ENCODE assay signal across 10 mouse cellular contexts in the genomic region with DNA sequence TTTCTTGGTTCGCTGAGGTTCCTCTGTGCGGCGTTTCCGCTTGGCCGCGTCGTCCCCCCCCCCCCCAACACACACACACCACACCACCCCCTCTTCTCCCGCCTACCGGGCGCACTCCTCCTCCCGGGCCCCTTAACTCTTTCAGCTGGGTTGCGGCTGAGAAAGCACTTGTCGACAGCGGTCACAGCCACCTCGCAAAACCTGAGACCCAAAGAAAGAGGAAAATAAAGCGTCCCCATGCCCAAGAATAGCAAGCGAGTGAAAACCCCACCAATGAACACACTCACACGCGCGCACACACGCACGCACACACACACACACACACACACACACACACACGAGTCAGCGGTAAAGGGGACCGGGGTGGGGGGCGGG. TPM values are rescaled to one million over a fixed set of nuclear protein-coding genes. Genes with fewer than 3 reads are reported as not detected.
A peak's percentile ranks its signal among the peaks of the same experiment; 100 is the strongest.
DNase-seq lines count a peak whose midpoint lies in the region; ATAC-seq and TF ChIP-seq lines count a peak whose summit lies in the region.
"Had no signal": no experiment of that assay in that cellular context is flagged by ENCODE, and none has a peak within 500 bp of the region (broad histone marks: within the 10 kb centered on the region; RNA-seq: fewer than 3 reads in every experiment).

No protein-coding gene starts in this region.

- peak; percentile 31; the same call in 1 of the 2 replicates for ATAC-seq in neural tube, embryonic 11.5 days (ENCODE audit: insufficient read depth, low FRiP score, low TSS enrichment)
- peak; percentile 35; the same call in 1 of the 2 replicates for ATAC-seq in midbrain, postnatal 0 days (ENCODE audit: low FRiP score)

- peak overlapping the region; percentile 71 for H3K4me2 ChIP-seq in neural tube, embryonic 11.5 days (ENCODE audit: low read depth)
- H3K4me2 ChIP-seq in midbrain, postnatal 0 days (ENCODE audit: low read depth, low read length, poor library complexity, severe bottlenecking): peak overlapping the region; percentile 91

- H3K27ac ChIP-seq in neural tube, embryonic 11.5 days (ENCODE audit: low read depth, low read length): peak overlapping the region; percentile 98
- peak overlapping the region; percentile 97 for H3K27ac ChIP-seq in midbrain, postnatal 0 days (ENCODE audit: low read depth, low read length)

- peak overlapping the region; percentile 84 for H3K9ac ChIP-seq in neural tube, embryonic 11.5 days (ENCODE audit: low read length)
- peak overlapping the region; percentile 72 for H3K9ac ChIP-seq in midbrain, postnatal 0 days (replicated peaks; ENCODE audit: low read length, poor library complexity, severe bottlenecking)

- peak overlapping the region; percentile 95 for H3K4me3 ChIP-seq in neural tube, embryonic 11.5 days (ENCODE audit: low read depth, low read length)
- H3K4me3 ChIP-seq in midbrain, postnatal 0 days (ENCODE audit: low read depth, low read length): peak overlapping the region; percentile 85

- peak; percentile 9 for DNase-seq in adrenal gland, adult 2 months
- DNase-seq in adrenal gland, postnatal 36 days: no peak
- DNase-seq in neural tube, embryonic 11.5 days (ENCODE audit: low spot score): peak; percentile 73
- DNase-seq in neural tube, embryonic 10.5 days (ENCODE audit: extremely low spot score, low spot score): no peak
- DNase-seq in kidney, postnatal 25 days: peak; percentile 66 to 88
- DNase-seq in midbrain, postnatal 0 days (ENCODE audit: low spot score): peak; percentile 80
- DNase-seq in spleen, postnatal 10 days (ENCODE audit: low spot score in 2 of 2): no peak
- DNase-seq in adrenal gland, postnatal 25 days: no peak

- H3K27me3 ChIP-seq in neural tube, embryonic 11.5 days (ENCODE audit: control insufficient read depth, insufficient read depth, low read length): peaks cover 21% of the 10 kb centered on the region; the same call in 1 of the 2 replicates
- H3K27me3 ChIP-seq in midbrain, postnatal 0 days (ENCODE audit: insufficient read depth, low read length): no peaks in the 10 kb centered on the region

- H3K36me3 ChIP-seq in neural tube, embryonic 11.5 days (ENCODE audit: control insufficient read depth, insufficient read depth, low read length): peaks cover 8% of the 10 kb centered on the region; the same call in 1 of the 2 replicates
- H3K36me3 ChIP-seq in midbrain, postnatal 0 days (ENCODE audit: insufficient read depth, low read length): peaks cover 5% of the 10 kb centered on the region; the same call in 1 of the 2 replicates

- 0% methylated on average over 20 of the region's 26 CpGs for WGBS in neural tube, embryonic 11.5 days
- WGBS in midbrain, postnatal 0 days: 0% methylated on average over 20 of the region's 26 CpGs

- H3K4me1 ChIP-seq in neural tube, embryonic 11.5 days (ENCODE audit: control insufficient read depth, insufficient read depth, low read length): 0 out of 2 replicates have a peak, but pooled peaks cover 3% of the 10 kb centered on the region
- H3K4me1 ChIP-seq in midbrain, postnatal 0 days (ENCODE audit: insufficient read depth, low read length): peaks cover 4% of the 10 kb centered on the region; the same call in 1 of the 2 replicates

- H3K9me3 ChIP-seq in neural tube, embryonic 11.5 days (ENCODE audit: control insufficient read depth, low read length): no peaks in the 10 kb centered on the region
- no peaks in the 10 kb centered on the region for H3K9me3 ChIP-seq in midbrain, postnatal 0 days (ENCODE audit: low read length)

- TF ChIP-seq CTCF in midbrain, postnatal 0 days (IDR thresholded peaks at IDR 0.05): no peak

RNA-seq across cellular contexts. Expression of a gene that starts 1.3 kb away (rescaled TPM):
- not detected for total RNA-seq in adrenal gland, adult 2 months (2021)
- polyA plus RNA-seq in adrenal gland, adult 2 months (2012; rRNA removed): 0.02 TPM in 2 replicates
- total RNA-seq in adrenal gland, postnatal 36 days (2021): under 1 TPM in 1 of 2 experiments, not detected in 1; 0.07 TPM
- 11.4 and 11.9 TPM in 2 replicates for polyA plus RNA-seq in neural tube, embryonic 11.5 days (2014; fragmentation: Nextera tagmentation; extraction: Ambion mirVana)
- total RNA-seq in midbrain, postnatal 0 days (2014; rRNA removed): 45.2 and 48.4 TPM in 2 replicates
- polyA plus RNA-seq in midbrain, postnatal 0 days (2015; fragmentation: Nextera tagmentation; extraction: Ambion mirVana): 11.5 and 12.0 TPM in 2 replicates
- total RNA-seq in adrenal gland, postnatal 25 days (2021): 0.09 TPM in 1 of 2 replicates, not detected in the other
- total RNA-seq: common myeloid progenitor, adult 5-6 weeks; neutrophil, adult 5-6 weeks had no signal

Comparison
In these comparisons a context has a peak if more than half of its experiments do, and no peak if none do; other contexts are left out.
1. DNase-seq: peak in adrenal gland, adult 2 months (single experiment), neural tube, embryonic 11.5 days (single experiment), kidney, postnatal 25 days (2 of 2) and midbrain, postnatal 0 days (single experiment); none in adrenal gland, postnatal 36 days (0 of 2), neural tube, embryonic 10.5 days (single experiment), spleen, postnatal 10 days (0 of 2) and adrenal gland, postnatal 25 days (single experiment).
2. RNA of a gene that starts 1.3 kb away (total RNA-seq): 45.2 to 48.4 TPM in midbrain, postnatal 0 days; 0.09 TPM in adrenal gland, postnatal 25 days, 0.07 TPM in adrenal gland, postnatal 36 days and not detected in adrenal gland, adult 2 months; every median in the first group is over 10 times any median in the second.